Mouse (Mus musculus) spleen, adult 18-20 months (tissue): ENCODE data around the gene Mr1.
"Not testable (repeated sequence)": the region's sequence is repeated elsewhere in the genome, so short reads cannot be mapped to it uniquely, and the experiment has no call there.

Experiments
- DNase-seq, 2 experiments: peaks; one replicate each; pipeline ENCODE4 v3.0.0; 2022; ENCODE audit warnings: mixed read lengths in 2 of 2

Mr1 gene

DNA sequence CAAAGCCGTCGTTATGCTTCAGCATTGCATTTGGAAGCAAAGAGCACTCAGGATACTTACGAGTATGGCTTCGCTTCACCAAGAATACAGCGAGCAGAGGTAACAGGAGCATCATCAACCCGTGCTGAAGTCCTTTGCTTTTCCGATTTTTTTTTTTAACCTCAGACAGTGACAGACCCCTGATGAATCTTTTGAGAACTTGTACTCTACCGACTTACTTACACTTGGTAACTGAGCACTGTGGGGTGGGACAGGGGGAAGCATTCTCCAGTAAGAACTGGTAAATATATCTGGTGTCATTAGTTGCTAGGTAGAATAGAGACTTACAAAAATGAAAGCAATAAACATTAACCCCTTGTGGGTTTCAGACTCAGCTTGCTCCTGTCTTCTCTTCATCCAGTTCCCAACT, at the start of gene Mr1:
TSS of gene Mr1 (minus strand) at position 243 of the 409 bp plus-strand sequence.
- DNase-seq, result peak in 1 of 2 experiments; percentile 39

DNA sequence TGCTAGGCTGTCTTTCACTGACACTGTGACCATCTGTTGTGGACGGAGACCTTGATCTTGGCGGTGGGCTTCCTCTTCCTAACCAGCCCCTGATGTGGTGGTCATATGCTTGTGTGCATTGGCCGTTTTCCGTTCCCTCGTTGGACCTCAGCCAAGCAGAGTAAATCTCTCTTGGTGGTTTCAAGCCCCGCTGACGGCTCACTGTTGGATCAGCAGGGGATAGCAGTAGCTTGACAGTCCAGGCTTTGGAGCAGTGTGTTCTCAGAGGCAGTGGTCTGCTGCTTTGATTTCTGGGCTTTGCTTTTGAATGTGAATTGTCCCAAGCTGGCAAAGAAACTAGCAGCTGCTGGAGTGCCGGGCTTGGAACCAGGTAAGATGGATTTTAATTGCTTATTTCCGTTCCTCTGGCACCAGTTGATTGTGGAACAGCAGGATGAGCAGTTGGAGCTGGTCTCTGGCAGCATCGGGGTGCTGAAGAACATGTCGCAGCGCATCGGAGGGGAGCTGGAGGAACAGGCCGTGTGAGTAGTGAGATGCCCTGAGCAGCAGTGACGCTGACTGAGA, 46.3 kb upstream of the Mr1 start:
- DNase-seq, result no peak

DNA sequence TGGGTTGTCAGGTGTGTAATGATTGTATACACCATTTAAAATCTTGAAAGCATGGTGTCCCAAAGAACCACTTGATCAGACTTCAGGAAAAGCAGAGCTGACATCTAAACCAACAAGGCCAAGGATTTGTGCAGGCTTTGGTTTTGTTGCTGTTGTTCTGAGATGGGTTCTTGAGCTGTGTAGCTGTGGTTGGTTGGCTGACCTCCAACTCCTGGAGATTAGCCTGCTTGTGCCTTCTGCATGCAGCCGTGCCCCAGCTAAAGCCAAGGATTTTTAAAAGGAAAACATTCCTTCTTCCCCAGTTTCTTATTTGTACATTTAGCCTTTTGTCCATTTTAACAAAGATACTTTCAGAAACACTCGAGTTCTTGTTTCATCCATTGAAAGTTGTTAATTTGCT, 45.1 kb upstream of the Mr1 start:
- DNase-seq, result no peak

DNA sequence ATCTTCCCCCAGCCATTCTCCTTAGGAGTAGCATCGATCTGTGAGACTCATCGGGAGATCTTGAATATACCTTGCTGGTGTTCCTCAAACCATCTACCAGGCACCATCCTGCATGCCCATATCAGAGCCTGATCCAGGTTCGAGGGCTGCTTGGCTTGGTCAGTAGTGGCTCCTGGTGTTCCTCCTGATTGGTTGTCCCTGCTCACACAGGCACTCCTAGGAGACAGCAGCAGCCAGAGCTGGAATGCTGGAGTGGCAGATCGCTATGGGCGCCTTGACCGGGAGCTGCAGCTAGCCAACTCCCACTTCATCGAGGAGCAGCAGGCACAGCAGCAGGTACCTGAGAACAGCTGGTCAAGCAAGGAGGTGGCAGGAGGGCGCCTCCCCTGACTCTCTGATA, 44.6 kb upstream of the Mr1 start:
- DNase-seq, result no peak

DNA sequence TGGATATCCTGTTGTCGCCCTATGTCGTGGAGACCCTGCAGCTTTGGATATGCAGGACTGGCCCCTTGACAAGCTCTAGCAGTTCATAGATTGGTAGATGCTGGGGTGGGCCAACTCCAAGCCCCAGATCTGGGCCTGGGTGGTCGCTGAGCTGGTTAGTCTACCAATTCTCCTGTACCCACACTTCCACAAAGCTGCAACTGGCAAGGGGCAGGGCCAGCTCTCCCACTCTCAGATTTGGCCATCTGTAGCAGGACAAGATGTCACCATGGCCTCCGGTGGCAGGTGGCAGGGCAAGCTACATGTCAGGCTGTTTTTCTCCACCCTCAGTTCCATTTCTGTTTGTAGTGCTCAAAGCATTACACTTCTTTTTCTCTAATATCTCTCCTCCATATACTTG, 42.0 kb upstream of the Mr1 start:
- no peak for DNase-seq

DNA sequence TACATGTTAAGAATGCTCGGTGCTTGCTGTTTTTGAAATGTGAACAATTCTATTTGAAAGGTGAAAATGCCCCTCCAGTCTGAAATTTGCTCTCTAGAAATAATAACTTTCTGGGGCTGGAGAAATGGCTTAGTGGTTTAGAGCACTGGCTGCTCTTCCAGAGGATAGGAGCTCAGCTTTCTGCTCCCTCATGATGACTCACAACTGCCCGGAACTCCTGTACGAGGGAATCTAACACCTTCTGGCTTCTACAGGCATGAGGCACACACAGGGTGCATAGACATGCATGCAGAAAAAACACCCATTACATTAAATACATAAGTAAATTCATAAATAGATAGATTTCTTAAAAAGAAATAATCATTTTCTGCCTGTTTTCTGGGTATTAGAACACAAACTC, 37.6 kb upstream of the Mr1 start:
- DNase-seq, result no peak

DNA sequence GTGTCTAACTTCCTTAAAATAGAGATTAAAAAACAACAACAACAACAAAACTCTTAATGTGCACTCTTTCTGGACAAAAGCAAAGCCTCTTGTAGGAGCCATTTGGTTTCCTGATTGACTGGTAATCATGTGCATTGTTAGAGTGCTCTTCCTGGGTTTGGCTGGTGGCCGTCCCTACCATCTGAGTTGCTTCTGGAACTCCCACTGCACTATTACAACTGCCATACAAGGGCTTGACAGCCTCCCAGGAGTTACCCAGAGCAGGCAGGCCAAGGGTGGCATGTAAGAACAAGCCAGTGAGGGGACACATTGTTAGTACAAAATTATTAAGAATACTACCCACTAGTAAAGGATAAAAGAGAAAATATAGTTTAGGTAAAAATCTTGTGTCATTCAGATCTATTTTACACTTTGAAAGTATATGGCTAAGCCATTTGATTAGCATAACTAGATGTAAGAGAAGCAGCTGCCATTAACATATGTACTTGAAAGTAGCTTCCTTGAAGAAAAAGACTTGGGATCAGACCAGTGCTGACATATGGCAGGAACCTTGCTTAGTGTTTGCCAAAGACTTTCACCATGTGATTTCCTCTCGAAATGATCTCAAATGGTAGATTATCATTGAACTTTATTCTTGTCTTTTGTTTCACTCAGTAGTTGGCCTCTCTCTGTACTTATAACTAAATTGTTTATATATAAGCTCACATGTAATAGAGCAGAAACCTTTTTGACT, 31.7 kb upstream of the Mr1 start:
- DNase-seq, result no peak

DNA sequence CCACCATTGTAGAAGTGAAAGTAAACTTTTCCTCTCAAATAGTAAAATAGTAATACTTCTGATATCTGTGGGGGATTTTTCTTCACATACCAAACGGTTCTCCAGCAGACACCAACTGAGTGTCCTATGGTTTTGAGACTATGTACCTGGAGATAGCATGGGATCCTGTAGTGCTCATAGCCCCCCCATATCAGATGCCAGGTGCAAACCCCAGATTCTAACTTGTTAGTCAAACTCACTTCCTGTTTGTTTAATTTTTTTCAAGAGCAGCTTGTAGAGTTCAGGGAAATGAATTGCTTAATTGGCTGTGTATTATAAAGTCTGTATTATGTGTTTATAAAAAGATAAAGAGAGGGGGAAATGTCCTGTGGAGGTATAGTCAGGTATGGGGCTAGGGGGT, 27.8 kb upstream of the Mr1 start:
- no peak for DNase-seq

DNA sequence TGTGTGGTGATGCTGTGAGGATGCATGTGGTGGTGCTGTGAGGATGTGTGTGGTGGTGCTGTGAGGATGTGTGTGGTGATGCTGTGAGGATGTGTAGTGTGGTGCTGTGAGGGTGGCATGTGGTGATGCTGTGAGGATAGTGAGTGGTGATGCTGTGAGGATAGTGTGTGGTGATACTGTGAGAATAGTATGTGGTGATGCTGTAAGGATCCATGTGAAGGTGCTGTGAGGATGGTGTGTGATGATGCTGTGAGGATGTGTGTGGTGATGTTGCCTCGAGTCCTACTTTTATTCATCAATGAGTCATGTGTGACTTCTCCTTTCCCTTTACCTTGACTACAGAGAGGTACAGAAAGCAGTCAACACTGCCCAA, 27.0 kb upstream of the Mr1 start:
- DNase-seq, result not testable (repeated sequence)

DNA sequence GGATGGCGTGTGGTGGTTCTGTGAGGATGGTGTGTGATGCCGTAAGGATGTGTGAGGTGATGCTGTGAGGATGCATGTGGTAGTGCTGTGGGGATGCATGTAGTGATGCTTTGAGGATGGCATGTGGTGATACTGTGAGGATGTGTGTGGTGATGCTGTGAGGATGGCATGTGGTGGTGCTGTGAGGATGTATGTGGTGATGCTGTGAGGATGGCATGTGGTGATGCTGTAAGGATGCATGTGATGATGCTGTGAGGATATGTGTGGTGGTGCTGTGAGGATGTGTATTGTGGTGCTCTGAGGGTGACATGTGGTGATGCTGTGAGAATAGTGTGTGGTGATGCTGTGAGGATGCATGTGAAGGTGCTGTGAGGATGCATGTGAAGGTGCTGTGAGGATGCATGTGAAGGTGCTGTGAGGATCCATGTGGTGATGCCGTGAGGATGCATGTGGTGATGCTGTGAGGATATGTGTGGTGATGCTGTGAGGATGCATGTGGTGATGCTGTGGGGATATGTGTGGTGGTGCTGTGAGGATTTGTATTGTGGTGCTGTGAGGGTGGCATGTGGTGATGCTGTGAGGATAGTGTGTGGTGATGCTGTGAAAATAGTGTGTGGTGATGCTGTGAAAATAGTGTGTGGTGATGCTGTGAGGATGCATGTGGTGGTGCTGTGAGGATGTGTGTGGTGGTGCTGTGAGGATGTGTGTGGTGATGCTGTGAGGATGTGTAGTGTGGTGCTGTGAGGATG, 26.5 kb upstream of the Mr1 start:
- DNase-seq, result no peak

DNA sequence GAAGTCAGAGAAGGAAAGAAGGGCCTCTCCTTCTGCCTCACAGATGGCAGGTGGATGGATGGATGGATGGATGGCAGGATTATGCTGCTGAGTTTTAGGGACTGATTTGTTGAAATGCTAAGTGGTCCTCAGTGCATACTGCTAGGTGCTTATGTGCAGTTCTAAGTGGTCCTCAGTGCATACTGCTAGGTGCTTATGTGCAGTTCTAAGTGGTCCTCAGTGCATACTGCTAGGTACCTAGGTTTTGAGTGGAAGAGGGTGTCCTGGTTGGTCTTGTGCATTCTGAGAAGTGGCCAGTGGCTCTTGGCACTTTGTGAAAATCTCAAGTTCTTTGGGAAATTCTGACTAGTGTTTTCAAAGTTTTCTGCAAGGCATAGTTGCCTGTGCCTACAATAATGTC, 23.3 kb upstream of the Mr1 start:
- DNase-seq, result no peak

DNA sequence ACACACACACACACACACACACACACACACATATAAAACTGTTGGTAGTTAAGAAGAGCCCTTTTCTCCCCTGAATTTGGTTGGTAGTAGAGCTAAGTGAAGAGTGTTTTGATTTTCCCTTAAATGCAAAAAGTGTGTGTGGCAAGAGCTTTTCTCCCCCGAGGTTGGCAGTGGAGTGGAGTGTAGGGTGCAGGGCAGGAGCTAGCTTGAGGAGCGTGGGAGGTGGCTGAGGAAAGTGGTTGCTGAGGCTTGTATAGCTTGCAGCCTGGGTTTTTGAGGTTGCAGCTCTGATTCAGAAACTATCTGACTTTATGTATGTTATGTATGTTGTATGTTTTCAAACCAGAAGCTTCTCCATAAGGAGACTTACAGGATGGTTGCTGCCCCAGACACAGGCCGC, 20.8 kb upstream of the Mr1 start:
- no peak for DNase-seq

DNA sequence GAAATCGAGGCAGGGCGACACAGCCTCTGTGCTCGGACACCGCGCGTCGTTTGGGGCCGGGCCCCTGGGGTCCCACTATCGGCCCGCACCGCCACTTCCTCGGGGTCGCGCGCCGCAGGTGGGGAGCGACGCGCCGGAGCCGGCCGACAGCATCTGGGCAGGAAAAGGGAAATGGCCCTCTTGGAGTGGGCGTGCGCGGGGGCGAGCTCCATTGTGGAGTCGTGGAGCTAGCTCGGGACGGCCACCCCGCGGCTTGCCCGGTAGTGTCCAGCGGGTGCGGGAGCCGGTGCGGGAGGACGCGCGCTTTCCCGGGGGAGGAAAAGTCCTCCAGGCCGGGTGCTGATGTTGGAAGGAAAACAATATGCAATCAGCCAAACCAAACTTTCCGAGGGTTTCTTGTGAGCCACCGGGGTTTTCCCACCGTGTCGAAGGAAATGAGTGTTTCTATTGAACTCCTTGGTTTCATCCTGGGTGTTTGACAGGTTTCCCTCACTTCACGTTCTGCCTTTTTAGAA, 12.4 kb upstream of the Mr1 start:
- DNase-seq, result peak in 1 of 2 experiments; percentile 32

DNA sequence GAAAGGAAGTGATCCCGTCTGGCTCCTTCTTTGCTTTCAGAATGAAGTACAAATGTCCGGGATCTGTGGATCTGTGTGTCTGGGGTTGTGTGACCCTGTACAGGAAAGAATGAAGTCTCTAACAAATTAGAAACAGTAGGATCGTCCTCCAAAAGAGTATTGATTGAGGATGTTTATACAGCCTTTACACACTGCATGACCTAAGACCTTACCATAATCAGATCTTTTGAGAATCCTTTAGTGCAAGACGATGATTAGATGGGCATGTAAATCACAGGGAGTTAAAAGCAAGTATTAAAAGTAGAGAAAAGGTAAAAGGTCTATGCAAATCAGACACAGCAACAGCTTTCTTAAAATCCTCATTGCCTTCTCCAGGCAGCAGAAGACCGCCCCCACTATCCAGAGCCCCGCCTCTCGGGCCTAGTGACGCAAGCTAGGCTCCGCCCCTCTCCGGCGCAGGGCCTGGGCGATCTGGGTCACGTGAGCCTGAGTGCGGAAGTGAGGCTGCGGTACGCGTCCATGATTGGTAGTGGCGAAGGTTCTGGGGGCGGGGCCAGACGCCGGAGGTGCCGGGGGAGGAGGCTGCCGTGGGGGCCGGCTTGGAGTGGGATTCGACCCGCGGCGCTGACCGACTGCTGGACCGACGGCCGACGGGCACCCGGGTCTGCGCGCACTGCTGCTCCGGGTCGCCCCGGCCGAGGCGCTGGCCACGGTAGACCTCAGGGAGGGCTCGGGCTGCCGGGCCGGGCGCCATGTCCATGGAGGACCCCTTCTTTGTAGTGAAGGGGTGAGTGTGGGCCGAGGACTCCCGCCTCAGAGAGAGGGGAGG, 11.7 kb upstream of the Mr1 start, which contains the start of gene Stx6:
TSS of gene Stx6 (plus strand) at position 575 of the 829 bp plus-strand sequence.
- DNase-seq, result peak; percentile 97 to 98

DNA sequence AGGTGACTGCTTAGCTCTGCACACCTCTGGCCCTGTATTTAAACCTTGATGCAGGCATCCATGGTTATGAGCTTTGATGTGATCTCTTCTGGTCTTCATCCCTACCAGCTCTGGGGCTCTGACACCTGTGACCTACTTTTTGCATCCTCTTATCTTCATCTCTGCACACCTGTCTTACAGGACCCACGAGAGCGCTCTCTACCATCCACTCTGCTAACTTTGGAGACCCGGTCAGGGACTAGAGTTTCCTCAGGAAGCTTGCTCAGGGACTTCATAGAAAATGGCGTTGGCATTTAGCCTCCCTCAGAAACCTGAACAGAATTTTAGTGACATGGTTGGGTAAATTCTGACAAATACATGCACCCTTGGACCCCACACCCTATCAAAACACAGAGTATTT, 7.3 kb upstream of the Mr1 start:
- DNase-seq, result no peak

DNA sequence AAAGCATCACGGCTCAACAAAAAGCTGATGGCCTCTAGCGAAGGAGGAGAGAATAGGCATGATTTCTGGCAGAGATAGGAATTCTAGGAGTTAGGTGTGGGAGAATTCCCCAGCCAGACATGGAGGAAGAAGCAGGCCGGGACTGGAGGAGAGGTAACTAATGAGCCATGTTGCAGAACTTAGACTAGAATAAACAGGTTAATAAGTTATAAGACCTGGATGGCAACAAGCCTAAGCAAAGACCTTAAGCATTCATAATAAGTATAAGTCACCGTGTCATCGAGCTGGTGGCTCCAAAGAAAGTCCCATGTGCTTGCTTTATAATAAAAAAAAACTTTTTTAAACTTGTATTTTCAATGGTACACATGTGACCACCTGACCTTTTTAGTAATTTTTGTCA, 4.2 kb upstream of the Mr1 start:
- DNase-seq, result no peak

DNA sequence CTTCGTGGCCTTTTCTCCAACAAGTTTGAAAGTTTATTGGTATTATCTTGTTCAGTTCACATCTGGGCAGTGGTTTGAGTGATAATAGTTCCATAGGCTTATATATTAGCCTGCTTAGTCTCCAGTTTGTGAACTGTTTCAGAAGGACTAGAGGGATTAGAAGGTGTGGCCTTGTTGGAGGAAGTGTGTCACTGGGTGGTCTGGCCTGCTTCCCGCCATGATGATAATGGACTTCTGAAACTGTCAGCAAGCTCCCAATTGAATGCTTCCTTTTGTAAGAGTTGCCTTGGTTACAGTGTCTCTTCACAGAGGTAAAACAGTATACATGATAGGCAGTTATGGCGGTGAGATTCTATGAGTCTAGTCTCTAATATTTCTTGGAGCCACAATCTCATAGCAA, 2.8 kb upstream of the Mr1 start:
- no peak for DNase-seq

DNA sequence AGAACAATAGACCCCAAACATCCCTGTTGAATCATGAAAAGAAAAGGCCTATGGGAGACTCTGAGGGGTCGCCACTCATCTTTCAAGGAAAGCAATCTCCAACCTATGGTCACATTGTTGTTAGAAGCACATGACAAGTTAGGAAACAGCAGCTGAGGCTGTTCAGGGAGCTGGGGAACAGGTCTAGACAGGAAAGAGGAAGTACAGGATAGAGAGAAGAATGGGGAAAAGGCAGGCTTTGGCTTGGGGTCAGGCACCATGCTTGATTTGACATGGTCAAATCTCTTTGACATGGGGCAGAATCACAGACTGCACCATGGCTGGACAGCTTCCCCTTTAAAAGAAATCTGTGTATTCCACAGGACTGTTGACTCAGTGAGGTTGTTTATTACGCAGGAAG, 614 bp upstream of the Mr1 start:
- DNase-seq, result no peak

DNA sequence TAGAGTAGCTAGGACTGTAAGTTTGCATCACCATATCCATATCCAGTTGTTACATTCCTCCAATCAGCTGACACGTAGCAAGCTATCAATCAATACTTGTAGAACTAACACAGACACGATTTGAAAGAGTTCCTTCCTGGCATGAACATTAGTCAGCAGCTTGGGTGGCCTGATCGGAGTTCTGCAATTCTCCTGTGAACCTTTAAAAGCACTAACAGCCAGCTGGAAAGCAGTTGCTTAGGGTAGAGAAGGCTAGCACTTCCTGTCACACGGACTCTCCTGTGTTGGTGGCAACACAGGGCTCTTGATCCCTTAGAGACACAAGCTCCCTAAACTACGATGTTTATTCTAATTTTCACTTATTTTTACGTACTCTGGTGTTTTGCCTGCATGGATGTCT, 994 bp downstream of the Mr1 start:
- no peak for DNase-seq

DNA sequence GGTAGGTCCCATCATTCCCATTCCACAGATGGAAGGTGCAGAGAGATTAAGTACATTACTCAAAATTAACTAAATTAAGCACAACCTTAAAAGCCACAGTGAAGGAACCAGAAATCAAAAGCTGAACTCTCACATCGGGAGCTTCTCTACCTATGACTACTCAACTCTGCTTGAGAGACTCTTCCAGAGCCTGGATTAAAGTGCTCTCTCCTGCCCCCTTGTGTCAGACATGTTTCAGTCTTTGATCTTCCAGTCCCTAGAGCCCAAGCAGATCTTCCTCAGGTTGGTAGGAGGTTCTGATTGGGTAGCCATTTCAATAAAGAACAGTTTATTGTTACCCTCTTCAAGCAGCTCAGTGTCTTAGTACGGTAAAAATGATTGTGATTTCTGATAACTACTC, 6.5 kb downstream of the Mr1 start:
- peak; percentile 16 to 74 for DNase-seq

DNA sequence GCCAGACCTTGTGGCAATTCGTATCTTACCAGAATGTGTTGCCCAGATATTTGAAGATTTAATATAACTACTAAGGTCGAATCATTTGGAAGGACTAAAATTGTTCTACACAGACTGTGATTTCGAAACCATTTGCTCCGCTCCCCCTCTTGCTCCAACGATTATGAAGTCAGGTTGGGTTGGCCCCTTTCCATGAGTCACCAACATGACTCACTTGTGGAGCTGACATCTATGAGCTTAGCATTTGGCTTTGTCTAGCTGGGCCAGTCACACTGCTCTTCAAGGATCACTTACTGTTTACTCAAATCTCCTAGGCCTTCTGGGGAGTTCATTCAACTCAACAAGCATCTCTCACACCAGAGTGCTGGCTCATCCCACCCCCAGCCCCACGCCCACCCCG, 7.8 kb downstream of the Mr1 start:
- no peak for DNase-seq

DNA sequence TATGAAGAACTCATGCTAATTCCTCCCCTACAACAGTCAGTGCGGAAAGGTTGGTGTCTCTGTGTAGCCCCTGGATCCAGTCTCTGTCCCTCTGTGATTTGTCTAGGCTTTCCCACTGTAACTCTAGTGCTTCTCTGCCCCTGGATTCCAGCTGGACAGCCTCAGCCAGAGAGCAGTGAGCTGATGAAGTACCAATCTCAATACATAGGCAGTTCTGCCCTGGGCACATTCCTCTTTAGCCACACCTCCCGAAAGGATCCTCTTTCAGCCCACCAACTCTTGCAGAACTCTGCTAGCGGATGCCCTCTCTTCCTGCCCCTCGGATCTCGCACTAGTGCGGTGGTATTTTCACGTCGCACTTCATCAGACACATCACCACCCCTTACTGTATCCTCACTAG, 11.7 kb downstream of the Mr1 start:
- no peak for DNase-seq

DNA sequence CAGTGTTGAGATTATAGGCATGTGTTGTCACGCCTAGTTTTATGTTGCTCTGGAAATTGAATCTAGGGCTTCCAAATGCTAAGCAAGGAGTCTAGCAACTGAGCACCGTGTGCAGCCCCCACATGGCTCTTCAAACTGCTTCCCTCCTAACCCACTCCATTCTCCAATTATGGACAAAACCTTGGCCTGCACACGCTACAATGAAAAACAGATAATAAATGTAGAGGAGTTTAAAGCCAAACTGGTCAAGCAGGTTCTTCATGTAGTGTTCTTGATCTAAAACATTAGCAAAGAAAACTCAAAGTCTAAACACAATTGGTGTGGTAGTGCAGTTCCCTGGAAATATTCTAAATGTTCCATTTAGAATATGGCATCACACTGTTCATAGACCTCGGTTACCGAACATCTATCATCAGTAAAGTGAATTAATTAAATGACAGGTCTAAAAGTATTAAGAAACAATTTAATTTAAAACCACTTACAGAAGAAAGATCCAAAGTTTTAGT, 19.1 kb downstream of the Mr1 start:
- DNase-seq, result no peak
